Mouse (Mus musculus) C2C12 (cell line): ENCODE measurements at regions not wholly inside any gene's neighbourhood (a gene's known extent, or its start where the extent isn't known, plus 50 kb on each side); places are given as distances from the start of the nearest gene placed in this dataset.

Experiments
- H3K27me3 ChIP-seq: one replicate; pipeline ENCODE4 v1.6.1; 2011; ENCODE audit not compliant: control insufficient read depth, insufficient read depth, insufficient read length
- H3K36me3 ChIP-seq: one replicate; pipeline ENCODE4 v1.6.1; 2011; ENCODE audit not compliant: control insufficient read depth, insufficient read depth
- H3K4me3 ChIP-seq: one replicate; pipeline ENCODE4 v1.5.1; 2011; ENCODE audit warnings: mild to moderate bottlenecking, control low read depth; ENCODE audit not compliant: poor library complexity, insufficient read depth, severe bottlenecking
- H3K79me2 ChIP-seq: one replicate; pipeline ENCODE4 v1.6.1; 2011; ENCODE audit not compliant: control insufficient read depth, insufficient read depth
- H3K79me3 ChIP-seq: one replicate; pipeline ENCODE4 v1.6.1; 2011; ENCODE audit warnings: low read depth, control low read depth
- H3ac ChIP-seq: one replicate; pipeline ENCODE3; 2011; ENCODE audit warnings: low read depth; ENCODE audit not compliant: control insufficient read depth, insufficient read length
- CEBPB ChIP-seq: IDR thresholded peaks from one replicate; pipeline ENCODE4 v1.6.1; 2011; ENCODE audit warnings: low read depth, mild to moderate bottlenecking, control low read depth, moderate library complexity
- CTCF ChIP-seq: IDR thresholded peaks from one replicate; pipeline ENCODE4 v1.5.1; 2011; ENCODE audit not compliant: control insufficient read depth, insufficient read depth, insufficient read length
- FOSL1 ChIP-seq: IDR thresholded peaks from one replicate; pipeline ENCODE4 v1.8.0; 2011; ENCODE audit warnings: mild to moderate bottlenecking, low read length; ENCODE audit not compliant: poor library complexity, insufficient read depth, severe bottlenecking
- MAX ChIP-seq: IDR thresholded peaks from one replicate; pipeline ENCODE4 v1.6.1; 2011; ENCODE audit warnings: mild to moderate bottlenecking, control low read depth
- MYOD1 ChIP-seq: IDR thresholded peaks from one replicate; pipeline ENCODE4 v1.6.1; 2011; ENCODE audit warnings: low read depth; ENCODE audit not compliant: control insufficient read depth, insufficient read length
- MYOG ChIP-seq: IDR thresholded peaks from one replicate; pipeline ENCODE4 v1.6.1; 2011; ENCODE audit not compliant: control insufficient read depth, insufficient read length; ENCODE audit errors: extremely low read depth
- USF1 ChIP-seq: IDR thresholded peaks from one replicate; pipeline ENCODE4 v1.6.1; 2011; ENCODE audit warnings: low read depth, mild to moderate bottlenecking, control low read depth, moderate library complexity

GRCm38 (mm10) chr16:92995132-92995992 lies 169.4 kb upstream of the Runx1 start:
- no peaks in the 10 kb centered on the region for H3K36me3 ChIP-seq
- no peaks in the 10 kb centered on the region for H3K27me3 ChIP-seq
- TF ChIP-seq USF1: no peak
- no peak for TF ChIP-seq CEBPB
- no peak for TF ChIP-seq MAX
- no peak for TF ChIP-seq MYOD1
- H3K79me3 ChIP-seq: no peaks in the 10 kb centered on the region
- H3ac ChIP-seq: no peak overlapping the region
- no peak overlapping the region for H3K4me3 ChIP-seq
- H3K79me2 ChIP-seq: no peaks in the 10 kb centered on the region

GRCm38 (mm10) chr16:92992876-92993275 lies 166.9 kb upstream of the Runx1 start:
- no peaks in the 10 kb centered on the region for H3K79me2 ChIP-seq
- TF ChIP-seq MYOD1: no peak
- TF ChIP-seq FOSL1: no peak
- no peak for TF ChIP-seq MYOG
- no peak for TF ChIP-seq CTCF
- TF ChIP-seq CEBPB: no peak
- no peak for TF ChIP-seq MAX
- no peak for TF ChIP-seq USF1
- H3K4me3 ChIP-seq: no peak overlapping the region
- H3ac ChIP-seq: no peak overlapping the region
- no peaks in the 10 kb centered on the region for H3K79me3 ChIP-seq
- no peaks in the 10 kb centered on the region for H3K27me3 ChIP-seq
- H3K36me3 ChIP-seq: no peaks in the 10 kb centered on the region

- no peak for TF ChIP-seq FOSL1
- TF ChIP-seq MYOG: no peak
- TF ChIP-seq MAX: no peak
- TF ChIP-seq USF1: no peak
- no peak for TF ChIP-seq CEBPB
- no peak for TF ChIP-seq MYOD1
- no peak for TF ChIP-seq CTCF
- Histone ChIP-seq H3K79me2 (no peaks in the 10 kb centered on the region), H3ac (no peak overlapping the region), H3K27me3 (no peaks in the 10 kb centered on the region), H3K4me3 (no peak overlapping the region), H3K36me3 (no peaks in the 10 kb centered on the region), H3K79me3 (no peaks in the 10 kb centered on the region)
Measured at GRCm38 (mm10) chr16:92991405-92991804, 165.5 kb upstream of the Runx1 start.

GRCm38 (mm10) chr16:92988416-92988815 lies 162.5 kb upstream of the Runx1 start:
- no peak overlapping the region for H3K4me3 ChIP-seq
- H3K79me3 ChIP-seq: no peaks in the 10 kb centered on the region
- no peak overlapping the region for H3ac ChIP-seq
- no peaks in the 10 kb centered on the region for H3K79me2 ChIP-seq
- H3K27me3 ChIP-seq: no peaks in the 10 kb centered on the region
- no peaks in the 10 kb centered on the region for H3K36me3 ChIP-seq
- no peak for TF ChIP-seq CTCF

- Histone ChIP-seq H3K79me3 (no peaks in the 10 kb centered on the region), H3K4me3 (no peak overlapping the region), H3K36me3 (no peaks in the 10 kb centered on the region), H3ac (no peak overlapping the region), H3K79me2 (no peaks in the 10 kb centered on the region), H3K27me3 (no peaks in the 10 kb centered on the region)
- TF ChIP-seq CTCF (no peak), CEBPB (no peak), USF1 (no peak), MAX (no peak), MYOD1 (no peak), FOSL1 (no peak), MYOG (no peak)
Measured at GRCm38 (mm10) chr16:92988000-92988399, 162.1 kb upstream of the Runx1 start.

GRCm38 (mm10) chr16:92985768-92986167 lies 159.8 kb upstream of the Runx1 start:
- TF ChIP-seq FOSL1 (no peak), MAX (no peak), MYOG (no peak), CTCF (no peak), CEBPB (no peak), USF1 (no peak), MYOD1 (no peak)
- Histone ChIP-seq H3K4me3 (no peak overlapping the region), H3ac (no peak overlapping the region), H3K79me3 (no peaks in the 10 kb centered on the region), H3K27me3 (no peaks in the 10 kb centered on the region), H3K79me2 (no peaks in the 10 kb centered on the region), H3K36me3 (no peaks in the 10 kb centered on the region)
